Mouse (Mus musculus) ES-E14 (cell line): ENCODE results near the gene Reps1.

Source experiments
- HCFC1 ChIP-seq: IDR thresholded peaks from 2 replicates; pipeline ENCODE4 v1.6.1; 2012; ENCODE audit warnings: low read length, inconsistent platforms, borderline replicate concordance; ENCODE audit not compliant: insufficient read depth
- ZNF384 ChIP-seq: IDR thresholded peaks from 2 replicates; pipeline ENCODE4 v1.6.1; 2012; ENCODE audit warnings: low read depth, low read length, inconsistent platforms

DNA sequence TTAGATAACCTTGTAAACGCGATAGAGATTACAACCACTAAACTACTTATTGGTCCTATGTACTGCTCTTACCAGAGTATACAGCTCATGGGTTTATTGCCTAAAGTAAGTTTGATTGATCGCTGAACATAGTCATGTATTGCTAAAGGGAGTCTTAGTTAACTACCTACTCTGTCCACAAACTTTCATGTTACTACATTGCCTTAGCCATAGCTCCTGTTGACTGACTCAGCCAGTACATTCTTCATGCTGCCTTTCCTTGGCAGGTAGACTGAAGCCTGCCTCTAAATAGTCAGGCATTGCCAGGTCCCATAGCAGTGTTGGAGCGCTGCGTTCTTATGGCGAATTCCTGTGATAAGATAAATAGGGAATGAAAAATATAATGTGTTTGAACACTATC is 20.2 kb downstream of the Reps1 start:
- TF ChIP-seq ZNF384 (no peak), HCFC1 (no peak)
